21 mouse cellular contexts compared by ENCODE assay signal in genomic region chr10:41000965-41001364, GRCm38 (mm10).
"Had no signal": no experiment of that assay in that cellular context is flagged by ENCODE, and none has a peak within 500 bp of the region (broad histone marks: within the 10 kb centered on the region; RNA-seq: fewer than 3 reads in every experiment).

No protein-coding gene starts in this region.

- H3K4me1 ChIP-seq: heart, embryonic 13.5 days; heart, embryonic 15.5 days; hindbrain, embryonic 10.5 days; intestine, embryonic 15.5 days; limb, embryonic 13.5 days; limb, embryonic 15.5 days had no signal

- H3K36me3 ChIP-seq: heart, embryonic 13.5 days; heart, embryonic 15.5 days; hindbrain, embryonic 10.5 days; hindbrain, embryonic 12.5 days; intestine, embryonic 15.5 days; limb, embryonic 13.5 days; limb, embryonic 15.5 days; liver, embryonic 12.5 days had no signal

- H3K27ac ChIP-seq: gastrocnemius, adult 2 months; heart, embryonic 13.5 days; heart, embryonic 15.5 days; hindbrain, embryonic 10.5 days; hindbrain, embryonic 12.5 days; hindbrain, embryonic 14.5 days; intestine, embryonic 15.5 days; limb, embryonic 13.5 days; limb, embryonic 15.5 days; liver, embryonic 12.5 days had no signal

- DNase-seq: gastrocnemius, adult 2 months; gastrocnemius, postnatal 10 days; gastrocnemius, postnatal 25 days; heart, adult 18-20 months; heart, postnatal 4 days; kidney, adult 18-20 months; kidney, adult 8-10 months; kidney, postnatal 10 days; kidney, postnatal 36 days; layer of hippocampus, adult 9-11 months; layer of hippocampus, postnatal 36 days; left cerebral cortex, postnatal 4 days had no signal

- H3K9me3 ChIP-seq: heart, embryonic 13.5 days; heart, embryonic 15.5 days; hindbrain, embryonic 10.5 days; hindbrain, embryonic 12.5 days; intestine, embryonic 15.5 days; limb, embryonic 13.5 days; limb, embryonic 15.5 days; liver, embryonic 12.5 days had no signal

- H3K27me3 ChIP-seq: heart, embryonic 13.5 days; heart, embryonic 15.5 days; hindbrain, embryonic 12.5 days; intestine, embryonic 15.5 days; limb, embryonic 13.5 days; limb, embryonic 15.5 days had no signal

- H3K4me3 ChIP-seq: gastrocnemius, adult 2 months; heart, embryonic 13.5 days; heart, embryonic 15.5 days; hindbrain, embryonic 10.5 days; hindbrain, embryonic 12.5 days; intestine, embryonic 15.5 days; limb, embryonic 13.5 days; limb, embryonic 15.5 days; liver, embryonic 12.5 days had no signal
